In genomic region chr10:119326912-119327311, GRCm38 (mm10) we compare ENCODE assay signal across 18 mouse cellular contexts.
DNase-seq lines count a peak whose midpoint lies in the region; ATAC-seq lines count a peak whose summit lies in the region.
"Had no signal": no experiment of that assay in that cellular context is flagged by ENCODE, and none has a peak within 500 bp of the region (broad histone marks: within the 10 kb centered on the region; RNA-seq: fewer than 3 reads in every experiment).

No protein-coding gene starts in this region.

- DNase-seq in kidney, postnatal 10 days = peak; percentile 13
- DNase-seq in ZHBTc4 (ENCODE audit: low read depth, low spot score) = peak; percentile 57
- DNase-seq in embryonic facial prominence, embryonic 11.5 days (ENCODE audit: low spot score) = peak; percentile 71
- peak; percentile 33 for DNase-seq in retina, postnatal 1 day
- no peak for DNase-seq in thymus, postnatal 0 days (ENCODE audit: low spot score)
- DNase-seq in thymus, postnatal 36 days = no peak
- DNase-seq: adrenal gland, adult 2 months; cerebellum, postnatal 14 days; kidney, postnatal 25 days; left cerebral cortex, postnatal 4 days; lung, postnatal 4 days; midbrain, embryonic 14.5 days had no signal

- no peaks in the 10 kb centered on the region for H3K36me3 ChIP-seq in kidney, embryonic 14.5 days (ENCODE audit: control insufficient read depth, insufficient read depth, low read length)
- no peaks in the 10 kb centered on the region for H3K36me3 ChIP-seq in embryonic facial prominence, embryonic 11.5 days (replicated peaks; ENCODE audit: control insufficient read depth, insufficient read depth, low read depth, low read length)
- H3K36me3 ChIP-seq: liver, embryonic 15.5 days; neural tube, embryonic 13.5 days had no signal

- no peaks in the 10 kb centered on the region for H3K9me3 ChIP-seq in kidney, embryonic 14.5 days (ENCODE audit: control insufficient read depth, low read length)
- no peaks in the 10 kb centered on the region for H3K9me3 ChIP-seq in embryonic facial prominence, embryonic 11.5 days (replicated peaks; ENCODE audit: control insufficient read depth, low read length)
- H3K9me3 ChIP-seq: liver, embryonic 15.5 days; neural tube, embryonic 13.5 days had no signal

- no peak for ATAC-seq in kidney, embryonic 14.5 days (ENCODE audit: low FRiP score, low TSS enrichment)
- ATAC-seq in embryonic facial prominence, embryonic 11.5 days (replicated peaks; ENCODE audit: insufficient number of reproducible peaks, low FRiP score, low TSS enrichment, low read depth) = no peak
- ATAC-seq: CD4-positive, CD25-positive, alpha-beta regulatory T cell, adult 4 months; hindbrain, postnatal 0 days; Patski had no signal

- no peak overlapping the region for H3K9ac ChIP-seq in kidney, embryonic 14.5 days (ENCODE audit: low read depth, low read length)
- H3K9ac ChIP-seq in embryonic facial prominence, embryonic 11.5 days (replicated peaks; ENCODE audit: low read length) = no peak overlapping the region
- H3K9ac ChIP-seq: liver, embryonic 15.5 days; neural tube, embryonic 13.5 days had no signal

- H3K4me2 ChIP-seq in kidney, embryonic 14.5 days (replicated peaks; ENCODE audit: low read depth, low read length) = no peak overlapping the region
- H3K4me2 ChIP-seq in embryonic facial prominence, embryonic 11.5 days (ENCODE audit: low read depth, low read length) = no peak overlapping the region
- H3K4me2 ChIP-seq: liver, embryonic 15.5 days; neural tube, embryonic 13.5 days had no signal

- no peaks in the 10 kb centered on the region for H3K4me1 ChIP-seq in kidney, embryonic 14.5 days (ENCODE audit: control insufficient read depth, insufficient read depth, low read length)
- H3K4me1 ChIP-seq in embryonic facial prominence, embryonic 11.5 days (ENCODE audit: control insufficient read depth, insufficient read depth, low read length) = no peaks in the 10 kb centered on the region
- H3K4me1 ChIP-seq: liver, embryonic 15.5 days; neural tube, embryonic 13.5 days had no signal

- 29% methylated on average over 6 of the region's 6 CpGs for WGBS in kidney, embryonic 14.5 days
- WGBS in embryonic facial prominence, embryonic 11.5 days = 34% methylated on average over 6 of the region's 6 CpGs

- no peaks in the 10 kb centered on the region for H3K27me3 ChIP-seq in kidney, embryonic 14.5 days (ENCODE audit: control insufficient read depth, insufficient read depth, low read length)
- H3K27me3 ChIP-seq in embryonic facial prominence, embryonic 11.5 days (ENCODE audit: control insufficient read depth, insufficient read depth, low read length) = no peaks in the 10 kb centered on the region
- H3K27me3 ChIP-seq: liver, embryonic 15.5 days; neural tube, embryonic 13.5 days had no signal

- no peak overlapping the region for H3K4me3 ChIP-seq in kidney, embryonic 14.5 days (ENCODE audit: low read length)
- H3K4me3 ChIP-seq in embryonic facial prominence, embryonic 11.5 days (ENCODE audit: low read depth, low read length) = no peak overlapping the region
- H3K4me3 ChIP-seq: liver, embryonic 15.5 days; neural tube, embryonic 13.5 days had no signal

- no peak overlapping the region for H3K27ac ChIP-seq in kidney, embryonic 14.5 days (ENCODE audit: low read depth, low read length)
- H3K27ac ChIP-seq in embryonic facial prominence, embryonic 11.5 days (replicated peaks; ENCODE audit: low read depth, low read length) = no peak overlapping the region
- H3K27ac ChIP-seq: hindbrain, postnatal 0 days; liver, embryonic 15.5 days; neural tube, embryonic 13.5 days had no signal

Comparison
In these comparisons a context has a peak if more than half of its experiments do, and no peak if none do; other contexts are left out.
1. DNase-seq: peak in kidney, postnatal 10 days (single experiment), ZHBTc4 (single experiment), embryonic facial prominence, embryonic 11.5 days (single experiment) and retina, postnatal 1 day (single experiment); none in thymus, postnatal 0 days (single experiment) and thymus, postnatal 36 days (0 of 2).